Mouse (Mus musculus): Measurements from ENCODE around the gene Vmn1r59.
"Not testable (repeated sequence)": the region's sequence is repeated elsewhere in the genome, so short reads cannot be mapped to it uniquely, and the experiment has no call there.

The Vmn1r59 gene

DNA sequence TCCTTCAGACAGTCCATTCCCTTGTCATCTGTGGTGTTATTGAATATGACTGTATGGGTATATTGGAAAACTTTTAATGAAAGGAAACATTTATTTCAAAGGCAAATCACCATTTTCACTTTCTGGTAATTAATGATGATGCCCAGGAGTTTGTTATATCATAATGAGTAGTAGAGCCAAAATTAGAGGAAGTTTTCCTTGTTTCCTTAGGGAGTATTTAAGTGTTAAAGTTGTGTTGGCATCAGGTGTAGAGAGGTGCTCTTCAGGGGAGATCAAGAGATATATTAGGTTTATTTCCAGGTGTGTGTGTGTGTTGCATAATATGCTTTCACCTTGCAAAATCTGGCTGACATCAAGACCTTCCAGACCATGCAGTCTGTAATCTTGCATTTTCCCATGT is at the start of gene Vmn1r59:
Gene Vmn1r59, minus strand, starts transcription at position 101 of the 400 bp plus-strand sequence.
- Histone ChIP-seq H3K36me3 (ENCODE audit: control insufficient read depth, insufficient read depth, low read length, poor library complexity, severe bottlenecking) (no peaks in the 10 kb centered on the region), H3K27me3 (ENCODE audit: control insufficient read depth, insufficient read depth, low read length, poor library complexity, severe bottlenecking) (no peaks in the 10 kb centered on the region)
- DNase-seq (ENCODE audit: low read depth, low spot score): no peak

DNA sequence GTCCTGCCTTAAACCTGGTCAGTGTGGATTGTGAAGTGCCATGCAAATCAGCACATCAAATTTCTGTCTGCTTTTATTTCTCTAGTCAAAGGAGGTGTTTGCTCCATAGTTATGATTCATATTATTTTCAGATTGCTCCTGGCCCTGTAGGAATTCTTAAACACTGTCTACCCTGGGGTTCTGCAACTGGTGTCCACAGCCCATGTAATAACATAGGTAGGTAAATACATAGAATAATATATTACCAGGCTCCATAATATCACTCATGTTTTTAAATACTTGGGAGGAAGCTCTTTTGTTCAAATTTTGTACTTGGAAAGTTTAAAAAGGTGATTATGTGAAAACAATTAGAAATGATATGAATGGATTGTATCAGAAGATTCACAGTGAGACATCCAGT is 37.3 kb upstream of the Vmn1r59 start, which contains the start of gene Vmn2r28:
Gene Vmn2r28, minus strand, starts transcription at position 101 of the 400 bp plus-strand sequence.
- H3K36me3 ChIP-seq (ENCODE audit: control insufficient read depth, insufficient read depth, low read length, poor library complexity, severe bottlenecking); H3K27me3 ChIP-seq (ENCODE audit: control insufficient read depth, insufficient read depth, low read length, poor library complexity, severe bottlenecking); DNase-seq (ENCODE audit: low read depth, low spot score): not testable (repeated sequence)

DNA sequence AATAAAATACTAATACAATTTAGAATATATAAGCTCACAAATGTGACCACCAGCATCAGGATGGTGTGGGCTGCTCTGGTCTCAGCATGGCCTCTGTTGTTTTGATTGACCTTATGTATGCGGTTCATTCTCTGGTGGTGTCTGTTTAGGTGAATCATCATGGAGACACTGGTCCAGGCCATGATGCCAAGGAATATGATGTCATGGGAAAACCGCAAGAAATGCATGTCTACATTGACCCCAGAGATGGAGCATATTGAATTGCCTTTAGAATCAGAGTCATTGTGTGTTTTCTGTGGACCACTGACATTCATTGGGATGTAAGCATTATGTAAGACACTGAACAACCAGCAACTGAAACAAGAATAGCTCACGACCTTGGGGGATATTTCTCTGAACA is 2.6 kb downstream of the Vmn1r59 start:
- not testable (repeated sequence) for H3K36me3 ChIP-seq (ENCODE audit: control insufficient read depth, insufficient read depth, low read length, poor library complexity, severe bottlenecking); H3K27me3 ChIP-seq (ENCODE audit: control insufficient read depth, insufficient read depth, low read length, poor library complexity, severe bottlenecking); DNase-seq (ENCODE audit: low read depth, low spot score)

DNA sequence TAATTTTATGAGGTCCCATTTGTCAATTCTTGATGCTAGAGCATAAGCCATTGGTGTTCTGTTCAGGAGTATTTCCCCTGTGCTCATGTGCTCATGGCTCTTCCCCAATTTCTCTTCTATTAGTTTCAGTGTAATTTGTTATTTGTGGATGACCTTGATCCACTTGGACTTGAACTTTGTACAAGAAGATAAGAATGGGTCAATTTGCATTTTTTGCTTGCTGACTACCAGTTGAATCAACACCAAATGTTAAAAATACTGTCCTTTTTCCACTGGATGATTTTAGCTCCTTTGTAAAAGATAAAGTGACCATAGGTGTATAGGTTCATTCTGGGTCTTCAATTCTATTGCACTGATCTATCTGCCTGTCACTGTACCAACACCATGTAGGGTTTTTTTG is 7.9 kb downstream of the Vmn1r59 start:
- Histone ChIP-seq H3K27me3 (ENCODE audit: control insufficient read depth, insufficient read depth, low read length, poor library complexity, severe bottlenecking) (no peaks in the 10 kb centered on the region; the same call in 1 of the 2 replicates), H3K36me3 (ENCODE audit: control insufficient read depth, insufficient read depth, low read length, poor library complexity, severe bottlenecking) (no peaks in the 10 kb centered on the region)
- no peak for DNase-seq (ENCODE audit: low read depth, low spot score)

DNA sequence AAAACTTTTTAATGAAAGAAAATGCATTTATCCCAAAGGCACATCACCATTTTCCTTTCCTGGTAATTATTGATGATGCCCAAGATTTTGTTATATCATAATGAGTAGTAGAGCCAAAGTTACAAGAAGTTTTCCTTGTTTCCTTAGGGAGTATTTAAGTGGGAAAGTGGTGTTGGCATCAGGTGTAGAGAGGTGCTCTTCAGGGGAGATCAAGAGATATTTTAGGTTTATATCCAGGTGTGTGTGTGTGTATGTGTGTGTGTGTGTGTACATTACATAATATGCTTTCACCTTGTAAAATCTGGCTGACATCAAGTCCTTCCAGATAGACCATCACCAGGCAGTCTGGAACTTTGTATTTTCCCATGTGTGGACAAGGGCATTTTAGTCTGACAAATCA is 43.3 kb downstream of the Vmn1r59 start, which contains the start of gene Vmn1r58:
Gene Vmn1r58, minus strand, starts transcription at position 101 of the 400 bp plus-strand sequence.
- not testable (repeated sequence) for DNase-seq (ENCODE audit: low read depth, low spot score)

DNA sequence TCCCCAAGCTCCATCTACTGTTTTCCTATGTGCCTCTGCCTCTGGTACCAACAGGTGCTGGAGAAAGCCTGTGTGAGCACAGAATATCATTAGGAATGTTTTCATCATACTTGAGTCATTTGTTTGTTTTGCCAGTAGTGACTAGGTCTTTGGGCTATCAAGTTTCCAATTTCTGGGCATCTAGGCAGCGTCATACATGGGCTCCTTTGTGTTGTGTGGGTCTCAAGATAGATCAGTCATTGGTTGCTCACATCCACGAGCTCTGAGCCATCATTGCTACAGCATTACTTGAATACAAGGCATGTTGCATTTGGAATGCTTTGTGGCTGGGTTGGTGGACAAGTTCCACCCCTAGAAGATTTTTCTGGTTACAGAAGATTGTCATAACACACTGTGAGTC is 50.4 kb downstream of the Vmn1r59 start:
- Histone ChIP-seq H3K36me3 (ENCODE audit: control insufficient read depth, insufficient read depth, low read length, poor library complexity, severe bottlenecking) (no peaks in the 10 kb centered on the region), H3K27me3 (ENCODE audit: control insufficient read depth, insufficient read depth, low read length, poor library complexity, severe bottlenecking) (no peaks in the 10 kb centered on the region)
- DNase-seq (ENCODE audit: low read depth, low spot score): no peak

More for the DNA sequence above, 43.3 kb downstream of the Vmn1r59 start, which contains the start of gene Vmn1r58:
- H3K36me3 ChIP-seq (ENCODE audit: control insufficient read depth, insufficient read depth, low read length, poor library complexity, severe bottlenecking); H3K27me3 ChIP-seq (ENCODE audit: control insufficient read depth, insufficient read depth, low read length, poor library complexity, severe bottlenecking): not testable (repeated sequence)
